Mouse (Mus musculus) erythroblast, embryonic 14.5 days (primary cell): ENCODE measurements around the gene Zfp273.

Experiments used
- GATA1 ChIP-seq: IDR thresholded peaks from 2 replicates; pipeline ENCODE4 v1.6.1; 2012; ENCODE audit warnings: low read length, inconsistent platforms, mixed read lengths
- TAL1 ChIP-seq: IDR thresholded peaks from 3 replicates; pipeline ENCODE4 v1.6.1; 2012; ENCODE audit warnings: low read length, inconsistent platforms, mixed read lengths

GRCm38 (mm10) chr13:67812961-67813709 is 405 bp upstream of the Zfp273 start:
- no peak for TF ChIP-seq GATA1
- TF ChIP-seq TAL1: no peak
